Mouse (Mus musculus): Measurements from ENCODE around the gene Gm10134.

The Gm10134 gene

GRCm38 (mm10) chr2:28532938-28533771 is 27.3 kb downstream of the Gm10134 start:
- DNase-seq (ENCODE audit: low spot score), result peak; percentile 56

- DNase-seq (ENCODE audit: low spot score), result no peak
These were observed 28.1 kb downstream of the Gm10134 start for GRCm38 (mm10) chr2:28533901-28534435.

GRCm38 (mm10) chr2:28534436-28535262 is 28.8 kb downstream of the Gm10134 start:
- no peak for DNase-seq (ENCODE audit: low spot score)

GRCm38 (mm10) chr2:28535263-28535540 is 29.3 kb downstream of the Gm10134 start:
- DNase-seq (ENCODE audit: low spot score), result no peak

GRCm38 (mm10) chr2:28535650-28536049 is 29.8 kb downstream of the Gm10134 start:
- DNase-seq (ENCODE audit: low spot score), result no peak

GRCm38 (mm10) chr2:28536166-28536565 is 30.3 kb downstream of the Gm10134 start:
- no peak for DNase-seq (ENCODE audit: low spot score)

GRCm38 (mm10) chr2:28536766-28537633 is 31.1 kb downstream of the Gm10134 start:
- no peak for DNase-seq (ENCODE audit: low spot score)

- no peak for DNase-seq (ENCODE audit: low spot score)
These were observed 31.7 kb downstream of the Gm10134 start for GRCm38 (mm10) chr2:28537634-28537920.

- no peak for DNase-seq (ENCODE audit: low spot score)
These were observed 32.3 kb downstream of the Gm10134 start for GRCm38 (mm10) chr2:28537995-28538816.

GRCm38 (mm10) chr2:28538817-28539128 is 32.9 kb downstream of the Gm10134 start:
- DNase-seq (ENCODE audit: low spot score), result no peak

GRCm38 (mm10) chr2:28539206-28539605 is 33.3 kb downstream of the Gm10134 start:
- no peak for DNase-seq (ENCODE audit: low spot score)

- DNase-seq (ENCODE audit: low spot score), result no peak
These were observed 34.1 kb downstream of the Gm10134 start for GRCm38 (mm10) chr2:28539949-28540348.

- DNase-seq (ENCODE audit: low spot score), result no peak
These were observed 34.8 kb downstream of the Gm10134 start for GRCm38 (mm10) chr2:28540587-28541227.

GRCm38 (mm10) chr2:28543894-28544293 is 38.0 kb downstream of the Gm10134 start:
- DNase-seq (ENCODE audit: low spot score), result no peak

GRCm38 (mm10) chr2:28545976-28546375 is 40.1 kb downstream of the Gm10134 start:
- no peak for DNase-seq (ENCODE audit: low spot score)

GRCm38 (mm10) chr2:28546560-28546959 is 40.7 kb downstream of the Gm10134 start:
- no peak for DNase-seq (ENCODE audit: low spot score)

- peak; percentile 67 for DNase-seq (ENCODE audit: low spot score)
These were observed 41.6 kb downstream of the Gm10134 start for GRCm38 (mm10) chr2:28547237-28548172.

GRCm38 (mm10) chr2:28549157-28549556 is 43.3 kb downstream of the Gm10134 start:
- no peak for DNase-seq (ENCODE audit: low spot score)

GRCm38 (mm10) chr2:28552301-28552700 is 46.4 kb downstream of the Gm10134 start:
- no peak for DNase-seq (ENCODE audit: low spot score)
